Mouse (Mus musculus) lung, adult 2 months (tissue): ENCODE data around the gene Mesp1. TPM values are rescaled to one million over a fixed set of nuclear protein-coding genes. Genes with fewer than 3 reads are reported as not detected.

Experiments used
- DNase-seq: peaks from one replicate; pipeline ENCODE4 v3.0.0; 2022
- H3K4me1 ChIP-seq: fragments of 200-500 bp; 2 replicates; pipeline ENCODE4 v1.6.1; 2011; ENCODE audit warnings: low read length; ENCODE audit not compliant: control insufficient read depth, insufficient read depth
- H3K4me3 ChIP-seq: fragments of 200-500 bp; replicated peaks from 2 replicates; pipeline ENCODE3; 2011; ENCODE audit warnings: low read depth, mild to moderate bottlenecking, control low read depth, low read length; ENCODE audit errors: extremely low read depth
- CTCF ChIP-seq: fragments of 200-500 bp; IDR thresholded peaks from 2 replicates; pipeline ENCODE4 v1.5.1; 2011; ENCODE audit warnings: mild to moderate bottlenecking, low read length, control low read depth; ENCODE audit not compliant: insufficient read depth
- POLR2A ChIP-seq: fragments of 200-500 bp; IDR thresholded peaks from 2 replicates; pipeline ENCODE4 v1.6.1; 2011; ENCODE audit warnings: low read depth, mild to moderate bottlenecking, control low read depth, low read length, borderline replicate concordance; ENCODE audit errors: extremely low read depth
- WGBS: fragments of 180-500 bp; shearing (Covaris S2); methylation state at CpG from one replicate; pipeline ENCODE4 v1.1.7; 2018; 5-methylcytosine and 5-hydroxymethylcytosine counted together
- polyA plus RNA-seq: library from polyadenylated mRNA; depleted of rRNA; stranded (reverse); fragments of >200 nt; gene quantifications from 2 replicates; pipeline ENCODE4 v1.2.3, GENCODE M21; 2012; rRNA removed

The Mesp1 gene
- polyA plus RNA-seq, result 18.8 and 27.6 TPM in 2 replicates

DNA sequence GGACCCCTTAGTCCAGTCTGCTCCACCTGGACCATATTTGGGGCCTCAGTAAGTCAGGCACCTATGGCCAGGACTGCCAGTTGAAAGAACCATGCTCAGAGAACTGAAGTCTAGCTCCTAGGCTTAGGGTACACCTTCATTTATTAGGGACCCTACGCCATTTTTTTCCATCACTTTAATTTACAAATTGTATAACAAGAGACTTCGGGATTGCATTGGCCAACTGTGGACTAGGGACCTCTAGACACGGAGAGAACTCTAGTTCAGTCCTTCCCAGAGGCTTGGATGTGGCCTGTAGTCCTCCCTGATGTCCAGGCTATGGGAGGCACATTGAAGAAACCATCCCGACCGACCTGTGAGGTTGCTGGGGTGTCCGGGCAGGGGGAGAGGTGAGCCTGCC is at the start of gene Mesp1:
Gene Mesp1, minus strand, starts transcription at position 101 of the 400 bp plus-strand sequence.
- H3K4me1 ChIP-seq, result peaks cover 3% of the 10 kb centered on the region; the same call in 1 of the 2 replicates
- H3K4me3 ChIP-seq, result peak within 1 kb of the TSS; percentile 4
- TF ChIP-seq CTCF (no peak), POLR2A (no peak)
- no peak for DNase-seq
- WGBS, result 81% methylated on average over 6 of the region's 6 CpGs

DNA sequence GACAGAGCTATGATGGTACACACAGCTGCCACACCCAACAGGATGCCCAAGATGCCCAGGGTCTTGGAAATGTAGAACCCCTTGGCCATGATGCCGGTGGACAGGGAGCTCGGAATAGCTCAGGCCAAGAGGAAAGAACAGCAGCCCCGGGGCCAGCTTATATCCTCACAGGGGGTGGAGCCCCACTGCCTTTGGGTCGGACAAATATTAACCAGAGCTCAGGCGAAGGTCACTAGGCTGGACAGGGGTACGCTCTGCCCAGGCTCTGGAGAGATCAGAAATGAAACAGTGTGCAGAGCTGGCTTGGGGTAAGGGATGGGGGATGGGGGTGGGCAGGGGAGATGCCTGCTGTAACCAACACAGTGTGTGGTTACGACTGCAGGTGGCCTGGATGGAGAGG is 48.6 kb upstream of the Mesp1 start:
- no peak for DNase-seq
- TF ChIP-seq POLR2A, result no peak
- TF ChIP-seq CTCF, result no peak
- Histone ChIP-seq H3K4me1 (no peaks in the 10 kb centered on the region), H3K4me3 (no peak overlapping the region)
- 57% methylated on average over 7 of the region's 7 CpGs for WGBS

DNA sequence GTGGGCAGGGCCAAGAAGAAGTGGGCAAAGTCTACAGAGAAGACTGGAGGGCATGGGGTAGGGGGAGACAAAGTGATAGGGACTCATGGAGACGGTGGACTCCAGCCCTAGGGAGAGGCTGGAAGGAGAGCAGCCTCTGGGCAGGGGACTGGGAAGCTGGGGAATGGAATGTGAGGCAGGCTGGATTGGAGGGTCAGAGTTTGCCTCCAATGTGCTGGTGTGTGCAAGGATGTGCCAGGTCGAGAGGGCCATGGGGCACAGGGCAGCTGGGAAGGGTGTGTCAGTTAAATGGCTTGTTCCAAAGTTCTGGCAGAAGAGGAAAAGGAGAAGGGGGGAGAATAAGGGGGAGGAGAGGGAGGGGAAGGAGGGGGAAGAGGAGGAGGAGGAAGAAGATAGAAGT is 43.7 kb upstream of the Mesp1 start:
- Histone ChIP-seq H3K4me1 (no peaks in the 10 kb centered on the region), H3K4me3 (no peak overlapping the region)
- 42% methylated on average over 2 of the region's 2 CpGs for WGBS
- no peak for DNase-seq
- TF ChIP-seq CTCF (no peak), POLR2A (no peak)

DNA sequence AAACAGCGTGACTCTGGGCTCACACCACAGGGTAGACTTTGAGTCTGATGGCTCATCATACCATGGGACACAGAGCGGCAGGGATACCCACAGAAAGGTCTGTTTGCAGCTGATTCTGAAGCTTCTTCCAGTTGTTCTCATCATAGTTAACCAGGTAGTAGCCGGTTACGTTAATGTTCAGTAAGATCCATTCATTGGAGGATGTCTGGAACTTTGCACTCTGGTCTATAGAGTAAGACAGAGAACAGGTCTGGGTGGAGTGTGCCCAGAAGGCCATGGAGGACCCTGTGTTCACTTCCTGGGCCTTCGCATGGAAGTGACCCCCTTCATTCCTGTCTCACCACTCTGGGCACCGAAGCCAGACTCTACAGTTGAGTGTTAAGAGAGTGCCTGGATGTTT is 41.6 kb upstream of the Mesp1 start:
- TF ChIP-seq CTCF (no peak), POLR2A (no peak)
- DNase-seq, result no peak
- 93% methylated on average over 6 of the region's 6 CpGs for WGBS
- no peak overlapping the region for H3K4me3 ChIP-seq
- H3K4me1 ChIP-seq, result peaks cover 6% of the 10 kb centered on the region

DNA sequence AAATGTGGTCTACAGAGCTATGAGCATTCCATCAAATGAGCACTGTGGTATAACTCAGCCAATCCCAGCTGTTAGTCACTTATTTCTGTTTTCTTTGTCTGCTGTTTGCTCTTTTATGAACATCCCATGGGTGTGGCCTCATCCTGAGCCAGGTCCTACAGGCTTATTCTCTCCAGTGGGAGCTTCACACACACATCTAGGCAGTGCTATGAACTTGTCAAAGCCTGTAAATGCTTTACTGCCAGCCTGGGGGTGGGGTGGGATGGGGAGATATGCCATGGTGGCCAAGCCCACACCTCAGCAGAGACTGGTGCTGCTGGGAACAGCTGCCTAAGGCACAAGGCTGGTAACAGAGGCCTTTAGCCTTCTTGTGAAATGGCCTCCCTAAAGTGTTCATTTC is 39.4 kb upstream of the Mesp1 start:
- no peak for TF ChIP-seq POLR2A
- TF ChIP-seq CTCF, result no peak
- Histone ChIP-seq H3K4me1 (peaks cover 6% of the 10 kb centered on the region), H3K4me3 (no peak overlapping the region)
- DNase-seq, result no peak

DNA sequence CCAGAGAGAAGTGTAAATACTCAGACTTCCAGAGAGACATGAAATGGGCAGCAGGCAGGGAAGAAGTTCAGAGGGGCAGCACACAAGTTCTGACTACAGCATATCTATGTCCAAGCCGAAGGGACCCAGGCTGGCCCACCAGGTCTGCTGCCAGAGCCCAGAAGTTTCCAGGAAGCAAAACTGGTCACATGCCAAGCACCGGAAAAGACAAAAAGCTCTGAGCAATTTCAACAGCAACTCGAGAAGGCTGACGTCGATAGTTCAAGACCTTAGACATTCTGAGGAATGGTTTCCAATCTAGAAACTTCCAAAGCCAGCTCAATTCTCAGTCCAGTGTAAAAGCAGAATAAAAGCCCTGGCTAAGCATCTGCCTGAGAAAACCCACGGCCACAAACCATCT is 38.0 kb upstream of the Mesp1 start:
- WGBS, result 19% methylated on average over 6 of the region's 6 CpGs
- peak; percentile 62 for DNase-seq
- TF ChIP-seq POLR2A (no peak), CTCF (no peak)
- Histone ChIP-seq H3K4me1 (peaks cover 6% of the 10 kb centered on the region), H3K4me3 (no peak overlapping the region)

DNA sequence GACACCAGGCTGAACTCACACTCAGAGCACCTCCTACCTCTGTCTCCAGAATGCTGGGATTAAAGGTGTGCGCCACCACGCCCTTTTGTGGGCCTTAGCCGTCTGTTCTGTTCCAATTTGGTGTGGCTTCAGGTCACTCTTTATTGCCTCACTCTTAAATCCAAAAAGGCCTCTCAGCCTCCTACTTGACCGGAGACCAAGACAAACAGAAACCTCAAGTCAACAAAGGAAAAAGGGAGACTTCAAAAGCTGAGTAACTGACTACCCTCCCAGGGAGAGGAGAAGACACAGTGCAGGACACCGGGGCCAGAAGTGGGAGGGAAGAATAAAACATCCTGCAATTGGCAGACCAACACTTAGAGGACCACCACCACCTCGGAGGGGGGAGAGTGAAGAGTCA is 37.6 kb upstream of the Mesp1 start:
- WGBS, result 50% methylated on average over 6 of the region's 6 CpGs
- Histone ChIP-seq H3K4me3 (no peak overlapping the region), H3K4me1 (peaks cover 6% of the 10 kb centered on the region)
- no peak for TF ChIP-seq CTCF
- no peak for TF ChIP-seq POLR2A
- no peak for DNase-seq

DNA sequence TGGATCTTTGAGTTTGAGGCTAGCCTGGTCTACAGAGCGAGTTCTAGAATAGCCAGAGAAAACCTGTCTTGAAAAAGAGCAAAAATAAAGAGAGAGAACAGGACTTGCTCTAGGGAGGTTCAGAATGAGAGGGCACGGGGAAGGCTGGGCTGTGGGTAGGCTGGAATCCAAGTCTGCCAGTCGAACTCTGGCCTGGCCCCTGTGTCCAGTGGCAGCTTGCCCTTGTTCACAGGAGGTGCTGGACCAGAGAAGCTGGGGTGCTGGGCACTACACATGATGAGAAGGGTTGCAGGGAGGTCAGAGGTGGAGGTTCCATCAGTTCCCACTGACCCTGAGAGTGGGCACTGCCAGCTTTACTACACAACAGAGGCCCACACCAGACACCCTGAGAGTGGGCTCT is 34.8 kb upstream of the Mesp1 start:
- DNase-seq, result no peak
- TF ChIP-seq CTCF (no peak), POLR2A (no peak)
- Histone ChIP-seq H3K4me3 (no peak overlapping the region), H3K4me1 (peaks cover 6% of the 10 kb centered on the region)
- WGBS, result 70% methylated on average over 3 of the region's 3 CpGs

DNA sequence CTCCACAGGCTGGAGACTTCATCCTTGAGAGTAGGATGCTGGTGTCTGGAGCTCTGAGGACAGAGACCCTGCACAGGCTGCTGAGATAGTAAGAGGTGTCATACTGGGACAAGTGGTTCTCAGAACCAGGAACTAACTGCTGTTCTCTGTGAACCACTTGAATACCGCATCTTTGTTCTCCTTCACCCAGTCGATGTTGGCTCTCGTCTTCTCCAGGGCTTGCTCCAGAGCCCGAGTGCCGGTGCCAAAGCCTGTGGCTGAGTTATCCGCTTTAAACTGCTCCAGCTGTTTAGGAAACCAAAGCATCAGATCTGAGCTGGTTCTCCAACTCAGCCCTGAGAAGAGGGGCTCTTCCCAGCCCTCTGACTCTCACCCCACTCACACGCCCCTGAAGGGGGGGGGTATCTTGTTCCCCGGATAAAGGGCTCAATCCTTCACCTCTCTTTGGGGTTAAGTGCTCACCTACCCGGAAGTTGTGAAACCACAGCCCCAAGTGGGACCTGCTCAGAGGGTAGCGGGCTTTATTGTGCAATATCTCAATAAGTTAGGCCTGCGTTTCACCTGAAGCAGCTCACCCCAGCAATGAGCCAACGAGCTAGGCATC is 28.6 kb upstream of the Mesp1 start:
- DNase-seq, result peak; percentile 69
- WGBS, result 63% methylated on average over 12 of the region's 12 CpGs
- Histone ChIP-seq H3K4me3 (no peak overlapping the region), H3K4me1 (peaks cover 5% of the 10 kb centered on the region; the same call in 1 of the 2 replicates)
- TF ChIP-seq CTCF, result no peak
- TF ChIP-seq POLR2A, result no peak

DNA sequence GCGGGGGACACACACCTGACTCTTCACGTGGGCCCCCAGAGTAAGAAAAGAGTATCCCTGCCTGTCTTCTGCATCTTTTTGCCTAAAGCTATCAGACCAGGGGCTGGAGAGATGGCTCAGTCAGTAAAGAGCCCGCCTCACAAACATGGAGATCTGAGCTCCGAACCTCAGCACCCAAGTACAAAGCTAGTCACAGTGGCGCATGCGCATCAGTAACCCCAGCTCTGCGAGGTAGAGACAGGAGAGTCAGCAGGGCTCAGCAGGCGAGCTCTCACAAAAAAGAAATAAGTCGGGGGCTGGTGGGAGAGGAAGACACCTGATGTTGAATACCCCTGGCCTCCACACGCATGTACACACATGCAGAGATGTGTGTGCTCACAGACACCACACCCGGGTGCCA is 26.4 kb upstream of the Mesp1 start:
- no peak for TF ChIP-seq POLR2A
- no peak for TF ChIP-seq CTCF
- H3K4me1 ChIP-seq, result peaks cover 5% of the 10 kb centered on the region; the same call in 1 of the 2 replicates
- DNase-seq, result no peak
- no peak overlapping the region for H3K4me3 ChIP-seq
- WGBS, result 71% methylated on average over 11 of the region's 11 CpGs

DNA sequence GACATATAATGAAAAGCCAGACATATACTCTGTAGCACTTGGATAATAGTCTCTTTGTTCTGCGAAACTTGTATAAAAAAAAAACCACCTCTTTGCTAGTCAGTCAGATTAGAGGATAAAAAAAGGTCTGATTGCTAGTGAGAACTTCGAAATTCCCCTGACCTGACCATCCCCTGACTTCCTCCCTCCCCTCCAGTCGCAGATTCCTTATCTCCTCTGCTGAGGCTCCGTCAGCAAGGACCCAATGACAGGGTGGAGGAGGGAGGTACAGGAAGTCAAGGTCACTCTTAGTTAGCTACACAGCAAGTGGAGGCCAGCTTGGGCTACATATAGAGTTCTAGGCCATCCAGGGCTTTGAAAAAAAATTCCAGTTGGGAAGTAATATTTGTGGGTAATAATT is 25.9 kb upstream of the Mesp1 start:
- peaks cover 5% of the 10 kb centered on the region; the same call in 1 of the 2 replicates for H3K4me1 ChIP-seq
- 32% methylated on average over 4 of the region's 4 CpGs for WGBS
- no peak overlapping the region for H3K4me3 ChIP-seq
- TF ChIP-seq POLR2A, result no peak
- no peak for TF ChIP-seq CTCF
- DNase-seq, result no peak
